Mouse (Mus musculus) regulatory T cell (primary cell): ENCODE measurements around the gene Olfr839-ps1.

ENCODE experiments used
- in situ Hi-C: fragments of 300-600 bp; cut with MboI, MseI; formaldehyde crosslinking; loops from one replicate; pipeline ENCODE4 v1.15.1; 2025; ENCODE audit warnings: high pct_unique_total_duplicates

The Olfr839-ps1 gene

GRCm38 (mm10) chr9:19177212-19177611, at the start of gene Olfr839-ps1:
TSS of gene Olfr839-ps1 (minus strand) at chr9:19177312.
- in situ Hi-C loops = no loop called here

GRCm38 (mm10) chr9:19136017-19136416, 41.1 kb downstream of the Olfr839-ps1 start, which contains the start of gene Olfr837:
TSS of gene Olfr837 (plus strand) at chr9:19136317.
- in situ Hi-C loops = no loop called here

- in situ Hi-C loops = no loop called here
These were observed 57.0 kb downstream of the Olfr839-ps1 start, which contains the start of gene Olfr836 for GRCm38 (mm10) chr9:19120082-19120481. TSS of gene Olfr836 (plus strand) at chr9:19120382.
